Mouse (Mus musculus): ENCODE measurements around the gene Casp6.

- TF ChIP-seq CTCF (IDR thresholded peaks at IDR 0.05; ENCODE audit: low read depth), result no peak
- no peak for TF ChIP-seq EP300 (IDR thresholded peaks at IDR 0.05; ENCODE audit: low read depth)
Observed at GRCm38 (mm10) chr3:129886430-129886829, 14.8 kb upstream of the Casp6 start.
